Mouse (Mus musculus): ENCODE results near the gene Zcchc17. TPM values are rescaled to one million over a fixed set of nuclear protein-coding genes. Genes with fewer than 3 reads are reported as not detected.

Zcchc17 gene
- polyA plus RNA-seq, 1 experiment, result 24.7 TPM

- no peak for DNase-seq (ENCODE audit: low spot score)
Observed at GRCm38 (mm10) chr4:130283826-130284225, 75.9 kb downstream of the Zcchc17 start.

DNA sequence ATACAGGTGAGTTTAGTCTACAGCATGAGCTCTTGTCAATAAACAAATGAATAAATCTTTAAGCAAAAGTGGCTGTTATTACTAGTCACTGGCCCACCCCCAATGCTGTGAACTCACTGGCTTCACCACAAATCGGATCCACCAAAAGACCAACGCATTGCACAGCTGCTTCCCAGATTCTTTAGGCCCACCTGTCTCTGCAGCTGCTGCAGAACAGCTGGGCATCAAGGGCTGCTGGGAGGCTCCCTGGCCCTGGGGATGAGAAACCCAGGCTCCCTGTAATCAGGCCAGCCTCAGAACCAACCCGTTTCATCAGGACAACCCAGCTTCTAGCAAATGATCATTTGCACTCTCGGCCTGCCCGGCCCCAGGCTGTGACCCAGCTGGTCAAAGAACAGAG lies 76.9 kb downstream of the Zcchc17 start:
- no peak for DNase-seq (ENCODE audit: low spot score)

GRCm38 (mm10) chr4:130279105-130279504 lies 80.6 kb downstream of the Zcchc17 start, which contains the start of gene Serinc2:
TSS of gene Serinc2 (minus strand) at chr4:130279205.
- DNase-seq (ENCODE audit: low spot score), result no peak

DNA sequence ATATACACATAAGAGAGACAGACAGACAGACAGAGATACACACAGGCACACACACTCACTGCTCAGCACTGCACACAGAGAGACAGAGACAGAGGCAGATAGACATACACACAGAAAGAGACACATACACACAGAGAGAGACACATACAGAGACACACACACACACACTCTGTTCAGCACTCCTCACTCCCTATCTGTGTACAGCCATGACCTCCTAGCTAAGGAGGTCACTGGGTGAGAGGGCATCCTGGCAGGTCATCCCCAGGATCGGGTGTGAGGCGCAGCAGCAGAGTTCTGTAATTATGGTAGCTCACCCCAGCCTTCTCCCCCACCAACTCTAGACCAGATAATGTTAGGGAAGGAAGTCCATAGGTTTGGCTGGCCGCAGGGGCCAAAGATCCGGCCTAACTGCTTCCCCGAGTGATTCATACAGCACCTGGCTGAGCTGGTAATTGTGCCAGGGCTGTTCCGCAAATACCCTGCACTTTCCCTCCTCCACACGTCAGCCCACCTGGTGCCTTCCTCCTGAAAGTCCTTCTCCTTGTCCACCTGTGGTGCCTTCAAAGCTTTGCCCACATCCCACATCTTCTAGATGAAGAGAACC lies 83.1 kb downstream of the Zcchc17 start:
- no peak for DNase-seq (ENCODE audit: low spot score)

GRCm38 (mm10) chr4:130275823-130276105 lies 84.0 kb downstream of the Zcchc17 start:
- DNase-seq (ENCODE audit: low spot score), result no peak

DNA sequence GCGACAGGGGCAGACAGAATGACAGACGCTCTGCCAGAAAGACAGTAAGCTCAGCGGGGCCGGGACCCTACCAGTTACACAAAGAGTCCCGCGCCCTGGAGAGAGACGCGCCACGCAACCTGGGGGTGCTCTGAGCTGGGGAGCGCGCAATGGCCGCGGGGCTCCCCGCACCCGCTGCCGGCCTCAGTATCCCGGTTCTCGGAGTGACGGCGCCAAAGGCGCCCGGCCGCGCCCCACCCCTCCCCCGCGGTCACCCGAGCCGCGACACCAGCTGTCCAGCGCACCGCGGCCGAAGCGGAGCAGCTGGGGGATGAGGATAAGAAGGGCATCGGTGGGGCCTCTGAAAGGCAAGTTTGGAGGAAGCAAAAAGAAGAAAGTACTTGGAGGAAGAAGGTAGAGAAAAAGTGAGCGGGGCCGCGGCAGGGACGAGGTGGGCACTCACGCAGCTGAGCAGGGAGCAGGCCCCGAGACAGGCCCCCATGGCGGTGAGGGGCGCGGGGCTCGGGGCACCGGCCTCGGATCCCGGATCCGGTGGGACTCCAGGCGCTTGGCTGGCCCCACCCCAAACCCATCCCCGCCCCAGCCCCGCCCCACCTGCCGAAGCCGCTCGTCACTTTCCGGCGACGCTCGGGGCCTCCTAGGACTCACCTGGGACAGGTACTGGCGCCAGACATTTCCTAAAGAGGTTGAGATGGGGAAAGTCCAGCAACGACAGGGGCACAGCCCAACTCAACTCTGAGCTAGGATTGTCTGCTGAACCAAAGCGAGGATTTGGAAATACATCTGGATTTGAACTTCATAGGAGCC lies 84.5 kb downstream of the Zcchc17 start:
- DNase-seq (ENCODE audit: low spot score), result peak; percentile 54

GRCm38 (mm10) chr4:130274346-130275015 lies 85.3 kb downstream of the Zcchc17 start:
- DNase-seq (ENCODE audit: low spot score), result no peak

- DNase-seq (ENCODE audit: low spot score), result no peak
Observed at GRCm38 (mm10) chr4:130273698-130274345, 85.9 kb downstream of the Zcchc17 start.

DNA sequence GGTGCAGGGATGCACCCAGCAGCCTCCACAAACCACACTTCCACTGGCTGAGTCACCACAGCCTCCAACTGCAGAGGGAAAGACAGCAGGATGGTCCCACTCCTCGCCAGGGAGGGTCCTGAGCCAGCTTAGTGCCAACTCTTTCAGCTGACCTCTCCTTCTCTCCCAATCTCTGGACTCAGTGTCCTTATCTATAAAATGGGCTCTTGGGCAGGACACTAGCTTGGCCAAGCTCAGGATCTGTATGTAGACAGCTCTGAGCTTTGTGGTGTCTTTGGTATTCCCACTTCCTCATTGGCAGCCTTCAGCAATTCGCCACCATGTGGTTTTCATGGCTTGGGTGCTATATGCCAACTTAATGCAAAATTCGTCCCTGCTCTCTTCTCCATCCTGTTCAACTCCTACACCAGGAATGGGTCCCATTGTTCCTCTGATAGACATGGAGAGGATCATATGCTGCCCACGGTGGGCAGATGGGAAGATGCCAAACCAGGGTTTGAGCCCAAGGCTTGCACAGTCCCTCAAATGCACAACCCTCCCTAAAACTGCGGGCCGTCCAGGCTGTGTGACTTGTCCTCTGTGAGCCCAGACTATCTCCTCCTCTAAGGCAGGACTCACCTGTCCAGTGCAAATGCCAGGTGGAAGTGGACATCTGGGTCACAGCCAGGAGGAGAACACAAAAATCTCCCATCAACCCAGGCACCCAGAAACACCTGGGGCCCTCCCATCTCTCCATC lies 89.0 kb downstream of the Zcchc17 start:
- no peak for DNase-seq (ENCODE audit: low spot score)

DNA sequence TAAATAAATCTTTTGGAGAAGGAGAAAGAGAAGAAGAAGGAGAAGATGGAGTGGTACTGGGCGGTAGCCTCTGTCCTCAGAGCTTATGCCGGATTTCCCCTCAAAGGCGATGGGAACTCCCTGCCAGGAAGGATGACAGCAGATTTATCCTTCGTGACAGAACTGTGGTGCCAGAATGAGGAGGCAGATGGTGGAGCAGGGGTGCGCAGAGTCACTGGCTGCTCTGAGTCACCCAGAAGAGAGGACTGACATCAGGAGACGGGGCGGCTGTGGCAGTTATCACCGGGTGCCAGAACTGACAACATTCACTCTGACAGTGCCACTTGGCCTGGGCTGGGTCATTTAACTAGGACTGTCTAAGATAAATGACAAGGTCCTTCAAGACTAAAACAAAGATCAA lies 89.7 kb downstream of the Zcchc17 start:
- DNase-seq (ENCODE audit: low spot score), result no peak

- DNase-seq (ENCODE audit: low spot score), result no peak
Observed at GRCm38 (mm10) chr4:130268736-130269135, 91.0 kb downstream of the Zcchc17 start.

- DNase-seq (ENCODE audit: low spot score), result no peak
Observed at GRCm38 (mm10) chr4:130267069-130267468, 92.7 kb downstream of the Zcchc17 start.

DNA sequence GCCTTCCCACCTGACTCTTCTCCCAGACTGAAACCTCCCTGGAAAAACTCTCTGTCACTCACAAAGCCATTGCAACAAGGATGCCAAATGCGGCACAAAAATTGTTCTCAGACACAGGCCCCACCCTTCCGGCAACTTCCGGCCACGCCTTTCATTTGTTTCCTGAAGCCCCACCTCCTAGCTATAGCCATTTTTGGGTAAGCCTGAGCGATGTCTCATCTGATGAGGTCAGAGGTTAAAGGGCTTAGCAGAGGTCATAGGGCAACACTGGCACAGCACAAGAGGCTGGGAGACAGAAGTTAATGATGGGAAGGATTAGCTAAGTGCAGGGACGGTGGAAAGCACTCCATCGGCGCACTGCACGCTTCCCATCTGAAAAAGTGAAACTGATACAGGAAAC lies 93.1 kb downstream of the Zcchc17 start:
- DNase-seq (ENCODE audit: low spot score), result no peak

Other genes starting within 250 kb of the Zcchc17 start
- gene Hcrtr1, start 220.6 kb downstream of the Zcchc17 start, polyA plus RNA-seq (2012; rRNA removed), result 18.8 and 20.0 TPM in 2 replicates
- gene Tinagl1, start 184.8 kb downstream of the Zcchc17 start, polyA plus RNA-seq (2012; rRNA removed), result 514 and 535 TPM in 2 replicates
- not detected in 2 replicates for gene Gm853, start 137.5 kb downstream of the Zcchc17 start, polyA plus RNA-seq (2012; rRNA removed)
- 84.7 and 87.7 TPM in 2 replicates for gene Serinc2, start 80.7 kb downstream of the Zcchc17 start, polyA plus RNA-seq (2012; rRNA removed)
- gene Fabp3, start 51.3 kb downstream of the Zcchc17 start, polyA plus RNA-seq (2012; rRNA removed), result 22.5 and 23.1 TPM in 2 replicates
- gene Gm10570, start 51.3 kb downstream of the Zcchc17 start, polyA plus RNA-seq (2012; rRNA removed), result 0.21 and 1.1 TPM in 2 replicates
- gene Snrnp40, start 189 bp upstream of the Zcchc17 start, polyA plus RNA-seq (2012; rRNA removed), result 30.7 and 35.2 TPM in 2 replicates
- gene Nkain1, start 214.2 kb upstream of the Zcchc17 start, polyA plus RNA-seq (2012; rRNA removed), result 3.2 and 3.4 TPM in 2 replicates